Mouse (Mus musculus) heart, adult 8-10 months (tissue): ENCODE data around the gene Cd96. TPM values are rescaled to one million over a fixed set of nuclear protein-coding genes. Genes with fewer than 3 reads are reported as not detected.

Experiments
- DNase-seq: peaks from one replicate; pipeline ENCODE4 v3.0.0; 2022; ENCODE audit warnings: low spot score
- total RNA-seq, 4 experiments: library from RNA; stranded (reverse); gene quantifications; 2 replicates each; pipeline ENCODE4 v1.2.4; 2022

Gene Cd96
- total RNA-seq, 4 experiments from 2014 or later = not detected

DNA sequence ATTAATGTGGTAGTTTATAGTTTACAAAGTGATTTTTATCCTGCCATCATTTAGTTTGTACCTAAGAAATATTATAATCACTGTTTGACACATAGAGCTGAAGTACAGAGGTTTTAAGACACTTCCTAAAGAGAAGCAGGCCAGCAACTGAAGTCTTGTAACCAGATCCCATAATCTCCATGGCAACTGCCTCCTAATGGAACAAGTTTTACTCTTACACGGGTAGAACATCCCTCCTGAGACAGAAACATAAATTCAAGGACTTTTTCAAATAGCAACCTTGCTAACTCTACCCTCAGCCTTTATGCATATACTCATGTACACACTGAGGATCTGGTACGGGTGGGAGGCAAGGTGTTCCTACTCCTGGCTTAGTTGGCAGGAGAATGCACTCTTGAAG, 83.8 kb downstream of the Cd96 start:
- DNase-seq = no peak

DNA sequence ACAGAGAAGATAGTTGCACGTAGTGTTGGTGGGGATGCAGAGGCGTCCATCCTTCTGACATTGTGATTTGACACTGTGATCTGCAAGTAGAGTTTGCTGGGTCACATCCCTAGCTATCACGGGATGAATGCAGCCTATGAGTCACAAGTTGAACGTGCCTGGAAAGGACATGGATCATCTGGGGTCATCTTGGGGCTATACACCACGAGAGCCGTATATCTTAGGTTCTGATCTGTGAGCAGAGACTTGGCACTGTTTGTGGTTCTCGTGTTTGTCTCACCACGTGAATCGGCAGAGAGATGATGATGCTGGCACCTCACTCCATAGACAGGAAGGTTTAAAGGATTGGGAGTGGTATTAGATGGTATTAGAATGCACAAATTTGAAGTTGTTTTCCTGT, 86.2 kb downstream of the Cd96 start:
- no peak for DNase-seq

DNA sequence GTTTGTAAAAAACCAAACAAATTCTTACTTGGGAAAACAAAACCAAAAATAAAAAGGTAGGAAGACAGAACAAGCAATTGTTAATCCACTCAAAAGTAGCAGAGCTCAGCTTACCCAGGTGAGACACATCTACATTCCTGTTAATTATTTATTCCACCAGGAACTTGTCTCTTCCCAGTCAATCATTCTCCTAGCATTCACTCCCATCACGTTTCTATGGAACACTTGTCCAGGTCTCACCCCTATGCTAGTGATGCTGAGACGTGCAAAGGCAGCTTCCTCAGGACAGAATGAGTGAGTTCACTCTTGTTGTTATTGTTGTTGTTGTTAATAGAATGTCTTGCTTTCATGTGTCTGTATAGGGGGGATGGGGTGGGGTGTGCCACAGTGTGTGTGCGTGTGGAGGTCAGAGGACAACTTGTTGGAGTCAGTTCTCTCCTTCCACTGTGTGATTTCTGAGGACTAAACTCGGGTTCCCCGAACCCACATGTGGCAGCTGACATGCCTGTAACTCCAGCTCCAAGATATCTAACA, 97.0 kb downstream of the Cd96 start:
- DNase-seq = no peak

DNA sequence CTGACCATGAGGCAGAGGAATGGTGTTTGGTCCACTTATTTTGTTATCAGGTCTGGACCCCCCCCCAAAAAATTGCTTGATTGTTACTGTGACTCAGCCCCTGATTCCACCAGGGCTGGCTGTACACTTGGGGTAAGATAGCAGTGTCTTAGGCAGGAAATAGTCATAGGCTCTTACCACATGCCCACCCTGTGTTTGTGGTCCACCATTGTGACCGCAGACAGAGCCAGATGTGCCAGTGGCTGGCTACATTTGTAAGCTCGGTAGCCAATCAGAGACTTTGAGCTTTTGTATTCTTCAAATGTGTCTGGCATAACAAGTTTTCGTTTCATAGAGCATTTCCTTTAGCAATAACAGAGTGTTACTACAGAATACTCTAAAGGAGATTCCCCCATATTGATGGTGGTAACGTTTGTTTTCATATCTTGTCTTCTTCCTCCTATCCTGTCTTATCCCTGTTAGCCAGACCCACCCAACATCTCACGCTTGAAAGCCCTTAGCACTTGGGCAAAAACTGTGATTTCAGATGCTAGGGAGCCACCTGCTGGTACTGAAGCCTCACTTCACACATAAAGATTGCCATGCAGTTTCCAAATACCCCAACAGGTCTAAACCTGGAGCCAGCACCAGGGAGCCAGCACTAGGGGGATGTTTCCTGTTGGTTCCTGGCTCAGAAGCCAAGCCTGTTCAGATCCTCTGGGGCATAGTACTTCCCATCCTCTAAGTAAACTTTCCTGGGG, 97.7 kb downstream of the Cd96 start:
- peak; percentile 40 for DNase-seq

- no peak for DNase-seq
These were observed 98.7 kb downstream of the Cd96 start for GRCm38 (mm10) chr16:46021302-46021701.

- no peak for DNase-seq
These were observed 99.7 kb downstream of the Cd96 start for GRCm38 (mm10) chr16:46020396-46020795.

DNA sequence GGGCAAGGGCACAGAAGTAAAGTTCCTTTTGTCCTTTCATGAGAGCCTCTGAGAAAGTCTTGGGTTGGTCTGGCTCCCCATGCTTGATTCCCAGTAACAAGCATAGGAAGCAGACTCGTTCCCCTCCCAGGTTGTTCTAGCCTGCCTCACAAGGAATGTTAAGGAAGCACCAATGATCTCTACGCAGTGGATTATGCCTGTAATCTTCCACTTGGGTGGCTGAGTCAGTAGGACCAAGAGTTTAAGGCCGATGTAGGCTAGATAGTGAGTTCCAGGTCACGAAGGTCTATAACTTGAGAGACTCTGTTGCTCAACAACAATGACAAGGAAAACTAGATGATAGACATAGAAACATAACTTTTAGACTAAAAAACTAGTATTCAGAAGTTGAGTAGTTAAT, 100.3 kb downstream of the Cd96 start:
- no peak for DNase-seq

- no peak for DNase-seq
These were observed 100.7 kb downstream of the Cd96 start for GRCm38 (mm10) chr16:46019359-46019758.

- no peak for DNase-seq
These were observed 108.4 kb downstream of the Cd96 start for GRCm38 (mm10) chr16:46011696-46012095.

GRCm38 (mm10) chr16:46010906-46011220, 109.2 kb downstream of the Cd96 start:
- DNase-seq = peak; percentile 7

DNA sequence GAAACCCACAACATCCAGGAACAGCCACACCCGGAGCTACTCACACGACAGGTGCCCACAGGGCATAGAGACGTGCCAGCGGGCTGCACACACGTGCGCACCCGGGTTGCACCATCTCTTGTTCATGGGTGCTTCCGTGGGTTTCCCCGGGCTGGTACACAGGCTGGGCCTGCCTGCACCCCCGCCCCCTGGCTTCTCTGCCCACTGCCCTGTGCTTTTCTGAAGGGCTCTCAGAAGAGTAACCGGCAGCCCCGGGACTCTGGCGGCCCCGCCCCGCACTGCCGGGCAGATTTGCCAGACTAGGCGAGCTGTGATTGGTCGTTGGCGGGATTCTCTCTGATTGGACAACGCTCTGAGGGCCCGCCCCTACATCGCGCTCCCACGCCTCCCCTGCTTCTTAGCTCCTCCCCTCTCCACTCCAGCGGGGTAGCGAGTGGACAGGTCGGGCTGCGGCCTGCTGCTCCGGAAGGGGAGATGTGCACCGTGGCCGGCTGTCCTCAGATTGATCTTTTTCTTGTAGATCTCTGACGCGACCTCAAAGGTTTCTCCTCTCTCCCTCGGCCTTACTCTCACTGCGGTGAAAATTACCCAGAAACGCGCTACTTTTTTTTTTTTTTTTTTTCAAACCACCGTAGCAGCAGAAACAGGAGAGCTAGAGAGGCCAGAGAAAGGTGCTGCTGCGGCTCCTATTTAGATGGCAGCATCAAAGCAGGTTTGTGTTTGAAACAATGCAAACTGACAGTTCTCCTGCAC, 109.7 kb downstream of the Cd96 start, which contains the start of gene Plcxd2:
Plcxd2 (minus strand) TSS at position 66 of the 753 bp plus-strand sequence.
- DNase-seq = peak; percentile 94

DNA sequence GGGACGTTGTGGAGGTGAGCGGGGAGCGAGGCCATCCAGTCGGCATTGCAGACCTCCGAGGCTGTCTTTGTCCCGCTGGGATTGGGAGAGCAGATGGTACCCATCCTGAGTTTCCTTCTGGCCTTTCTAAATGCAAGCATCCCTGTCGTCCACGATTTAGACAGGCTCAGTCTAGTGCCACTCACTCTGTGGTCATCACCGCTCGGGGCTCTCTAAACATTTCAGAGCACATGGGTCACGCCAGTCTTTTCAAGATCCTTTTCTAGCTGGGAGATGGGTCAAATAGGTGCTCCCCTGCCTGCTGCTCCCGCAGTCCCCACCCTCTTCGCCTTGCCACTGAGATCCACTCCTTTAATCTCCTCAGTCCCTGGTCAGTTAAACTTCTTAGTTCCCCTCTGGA, 110.3 kb downstream of the Cd96 start:
- DNase-seq = no peak

- no peak for DNase-seq
These were observed 111.3 kb downstream of the Cd96 start for GRCm38 (mm10) chr16:46008766-46009165.

GRCm38 (mm10) chr16:46008036-46008605, 111.9 kb downstream of the Cd96 start:
- DNase-seq = no peak

GRCm38 (mm10) chr16:46006261-46006660, 113.8 kb downstream of the Cd96 start:
- no peak for DNase-seq

- no peak for DNase-seq
These were observed 118.4 kb downstream of the Cd96 start for GRCm38 (mm10) chr16:46001550-46002166.

- DNase-seq = no peak
These were observed 119.1 kb downstream of the Cd96 start for GRCm38 (mm10) chr16:46000976-46001375.

DNA sequence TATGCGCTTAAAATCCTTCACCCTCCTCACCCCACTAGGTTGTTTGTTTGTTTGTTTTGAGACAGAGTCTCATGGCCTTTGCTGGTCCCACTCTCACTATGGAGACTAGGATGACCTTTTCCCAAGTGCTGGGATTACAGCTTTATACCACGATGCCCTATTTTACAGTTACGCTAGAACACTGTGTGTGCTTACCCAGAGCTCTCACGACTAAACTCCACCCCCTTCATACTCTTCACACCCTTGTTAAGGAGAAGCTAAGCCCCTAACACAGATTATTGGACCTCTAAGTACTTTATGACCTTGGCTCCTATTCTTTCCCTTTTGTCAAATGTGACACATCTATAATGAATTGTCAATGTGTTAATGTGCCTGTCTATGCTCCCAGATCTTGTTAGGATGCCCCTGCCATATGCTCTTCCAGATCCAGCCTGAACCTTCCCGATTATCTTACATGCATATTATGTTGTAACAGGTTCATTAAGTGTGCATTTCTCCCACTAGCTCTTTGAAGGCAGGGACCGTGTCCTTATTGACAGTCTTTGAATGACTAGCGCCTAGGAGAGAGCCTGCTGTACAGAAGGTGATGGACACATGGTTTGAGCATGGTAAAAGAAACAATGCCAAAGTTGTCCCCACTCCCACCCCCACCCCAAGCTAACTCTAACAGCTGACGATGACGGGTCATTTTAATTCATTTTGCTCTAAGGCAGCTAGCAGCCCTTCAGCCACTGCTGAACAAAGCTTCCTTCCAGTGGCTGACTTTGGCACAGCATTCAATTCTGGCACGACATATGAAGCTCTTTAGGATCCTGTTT, 120.5 kb downstream of the Cd96 start:
- no peak for DNase-seq

DNA sequence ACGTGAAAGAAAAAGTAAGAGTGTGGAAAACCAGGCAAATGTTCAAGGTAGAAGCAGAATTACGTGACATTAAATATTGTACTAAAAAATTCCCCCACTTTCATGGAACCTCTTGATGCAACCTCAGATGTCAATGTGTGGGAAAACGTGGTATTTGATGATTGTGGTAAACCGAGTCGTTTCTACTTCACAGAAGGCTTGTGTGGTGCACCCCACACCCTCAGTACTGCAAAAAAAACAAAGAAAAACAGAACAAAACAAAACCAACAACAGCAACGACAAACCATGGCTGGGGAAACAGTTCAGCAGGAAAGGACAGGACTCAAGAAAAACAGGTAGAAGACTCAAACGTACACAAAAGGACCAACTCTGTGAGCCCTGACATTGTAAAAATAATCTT, 121.8 kb downstream of the Cd96 start:
- no peak for DNase-seq

- DNase-seq = no peak
These were observed 129.0 kb downstream of the Cd96 start for GRCm38 (mm10) chr16:45990901-45991676.

DNA sequence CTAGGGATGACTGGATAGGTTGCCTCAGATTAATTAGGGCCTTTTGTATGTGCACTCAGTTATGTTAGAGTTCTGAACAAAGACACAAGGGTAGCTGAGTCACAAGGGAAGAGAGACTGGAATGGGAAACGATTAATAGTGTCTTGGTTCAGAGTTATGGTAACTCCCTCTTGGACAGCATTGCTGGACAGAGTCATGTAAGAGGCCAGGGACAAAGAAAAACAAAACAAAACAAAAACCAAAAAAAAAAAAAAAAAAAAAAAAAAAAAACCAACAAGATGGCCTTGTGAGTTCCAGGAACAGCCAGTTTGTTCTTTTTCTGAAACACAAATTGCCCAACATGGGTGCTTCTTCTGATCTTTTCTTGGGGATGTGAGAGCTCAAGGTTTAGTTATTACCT, 133.8 kb downstream of the Cd96 start:
- DNase-seq = no peak
